Mouse (Mus musculus) heart, embryonic 12.5 days (tissue): ENCODE measurements at regions not wholly inside any gene's neighbourhood (a gene's known extent, or its start where the extent isn't known, plus 50 kb on each side); places are given as distances from the start of the nearest gene placed in this dataset.

ENCODE experiments used
- ATAC-seq: fragments of 200-750 bp; cut with Nextera tagmentation; 2 replicates; pipeline ENCODE4 v1.8.0; 2017; ENCODE audit warnings: moderate TSS enrichment, moderate library complexity; ENCODE audit not compliant: insufficient number of reproducible peaks, low FRiP score
- H3K27ac ChIP-seq: fragments of 300-500 bp; sonication (generic); 2 replicates; pipeline ENCODE4 v1.5.1; 2016; ENCODE audit warnings: mild to moderate bottlenecking, moderate library complexity; ENCODE audit not compliant: poor library complexity, severe bottlenecking
- H3K27me3 ChIP-seq: fragments of 300-500 bp; sonication (generic); replicated peaks from 2 replicates; pipeline ENCODE4 v1.6.1; 2016; ENCODE audit warnings: mild to moderate bottlenecking, moderate library complexity
- H3K36me3 ChIP-seq: fragments of 300-500 bp; sonication (generic); 2 replicates; pipeline ENCODE4 v1.6.1; 2016; ENCODE audit warnings: mild to moderate bottlenecking, moderate library complexity
- H3K4me1 ChIP-seq: fragments of 300-500 bp; sonication (generic); replicated peaks from 2 replicates; pipeline ENCODE4 v1.6.1; 2016; ENCODE audit warnings: mild to moderate bottlenecking
- H3K4me2 ChIP-seq: fragments of 300-500 bp; sonication (generic); 2 replicates; pipeline ENCODE4 v1.6.1; 2016; ENCODE audit warnings: mild to moderate bottlenecking, moderate library complexity
- H3K4me3 ChIP-seq: fragments of 300-500 bp; sonication (generic); 2 replicates; pipeline ENCODE4 v1.5.1; 2016; ENCODE audit warnings: mild to moderate bottlenecking
- H3K9ac ChIP-seq: fragments of 300-500 bp; sonication (generic); 2 replicates; pipeline ENCODE4 v1.6.1; 2016; ENCODE audit warnings: mild to moderate bottlenecking, moderate library complexity
- H3K9me3 ChIP-seq: fragments of 300-500 bp; sonication (generic); replicated peaks from 2 replicates; pipeline ENCODE4 v1.6.1; 2016; ENCODE audit warnings: mild to moderate bottlenecking, moderate library complexity
- WGBS: fragments of 180-500 bp; shearing (Covaris S2); methylation state at CpG from one replicate; pipeline ENCODE4 v1.1.7; 2016; 5-methylcytosine and 5-hydroxymethylcytosine counted together

DNA sequence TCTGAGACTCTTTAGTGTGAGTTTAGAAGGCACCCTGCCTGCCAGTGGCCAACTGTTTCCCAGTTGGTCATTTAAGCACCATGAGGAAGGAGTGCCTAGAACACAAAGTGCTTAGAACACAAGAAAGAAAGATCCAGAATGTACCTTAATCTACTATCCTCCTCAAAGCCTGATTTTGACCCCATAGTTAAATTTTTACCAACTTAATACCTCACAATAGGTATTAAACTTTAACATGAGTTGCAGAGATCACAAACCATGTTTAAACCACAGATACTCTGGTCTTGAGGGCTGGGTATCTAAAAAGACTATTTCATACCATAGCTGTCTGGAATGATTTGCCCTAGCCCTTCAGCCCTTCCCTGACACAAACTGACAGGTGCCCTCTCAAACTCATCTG is 557.6 kb downstream of the Rps29 start:
- no peak for ATAC-seq
- H3K4me1 ChIP-seq = no peaks in the 10 kb centered on the region
- H3K27me3 ChIP-seq = no peaks in the 10 kb centered on the region
- no peaks in the 10 kb centered on the region for H3K36me3 ChIP-seq
- H3K27ac ChIP-seq = no peak overlapping the region
- no peak overlapping the region for H3K4me2 ChIP-seq
- no peak overlapping the region for H3K9ac ChIP-seq
- H3K4me3 ChIP-seq = no peak overlapping the region
- H3K9me3 ChIP-seq = no peaks in the 10 kb centered on the region

DNA sequence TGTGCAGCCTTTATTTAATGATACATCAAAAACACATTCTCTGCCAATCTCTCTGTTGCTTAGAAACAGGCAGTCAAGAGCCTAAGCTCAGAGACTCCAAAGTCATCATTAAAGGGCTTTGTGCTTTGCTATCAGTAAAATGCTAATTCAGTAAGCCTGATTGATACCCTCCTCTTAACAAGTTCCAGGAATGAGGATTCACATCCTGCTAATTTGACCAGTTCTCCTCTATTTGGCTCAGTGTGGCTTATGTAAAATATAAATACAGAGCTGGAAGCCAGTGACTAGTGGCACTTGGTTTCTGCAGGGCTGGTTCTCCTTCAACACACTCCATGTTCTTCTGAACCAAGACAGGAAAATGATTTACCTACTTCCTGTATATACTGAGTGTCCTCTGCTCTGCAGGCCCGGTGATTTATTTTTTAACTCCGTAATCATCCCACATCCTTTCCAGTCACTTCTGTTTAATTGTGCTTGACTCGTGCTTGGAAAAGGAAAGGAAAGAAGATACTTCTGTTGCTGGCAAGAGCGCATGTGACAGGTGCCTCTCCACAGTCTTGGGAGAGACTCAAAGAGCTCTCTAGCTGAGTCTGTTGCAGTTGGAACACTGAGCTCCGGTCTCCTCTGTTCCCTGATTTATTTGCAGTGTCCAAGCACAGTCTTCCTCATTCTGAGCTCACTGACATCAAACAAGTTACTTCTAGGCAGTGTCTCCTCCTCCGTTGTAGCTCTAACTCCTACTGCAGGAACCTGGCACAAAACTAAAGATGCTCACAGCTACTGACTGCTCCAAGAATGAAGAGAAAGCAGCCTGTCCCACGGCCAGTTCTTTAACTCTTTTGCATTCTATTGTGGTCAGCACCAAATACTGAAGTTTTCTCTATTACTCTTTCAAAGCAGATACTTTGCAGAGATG is 559.0 kb downstream of the Rps29 start:
- Histone ChIP-seq H3K36me3 (no peaks in the 10 kb centered on the region), H3K27me3 (no peaks in the 10 kb centered on the region), H3K9me3 (no peaks in the 10 kb centered on the region), H3K4me2 (no peak overlapping the region), H3K27ac (no peak overlapping the region), H3K9ac (no peak overlapping the region), H3K4me3 (no peak overlapping the region), H3K4me1 (no peaks in the 10 kb centered on the region)
- ATAC-seq = no peak
- 62% methylated on average over 7 of the region's 7 CpGs for WGBS

DNA sequence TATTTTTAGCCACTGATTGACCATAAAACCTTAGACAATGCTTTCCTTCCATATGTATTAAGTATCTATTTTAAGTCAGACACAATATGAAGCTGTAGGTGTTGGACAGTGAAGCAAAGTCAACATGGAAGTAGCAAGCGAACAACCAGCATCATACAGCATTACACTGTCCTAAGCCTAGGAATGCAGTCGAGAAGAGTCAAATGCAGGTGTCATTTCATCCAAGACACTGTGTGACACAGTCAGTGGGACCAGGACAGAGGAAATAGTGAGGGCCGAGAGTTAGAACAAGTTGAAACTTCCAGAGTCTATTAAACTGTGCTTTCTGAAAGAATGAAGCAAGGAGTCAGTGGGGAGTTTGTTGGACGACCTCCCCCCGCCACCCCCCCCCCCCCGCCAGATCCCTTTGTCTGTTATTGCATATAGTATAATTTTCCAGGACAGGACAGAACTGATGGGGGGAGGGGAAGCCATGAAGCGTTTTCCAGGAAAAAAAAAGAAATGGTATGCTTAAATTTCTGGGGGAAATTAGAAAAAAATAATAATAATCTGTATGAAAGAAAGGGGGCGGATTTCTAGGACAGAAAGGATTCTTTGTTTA is 559.9 kb downstream of the Rps29 start:
- Histone ChIP-seq H3K9ac (no peak overlapping the region), H3K4me1 (no peaks in the 10 kb centered on the region), H3K9me3 (no peaks in the 10 kb centered on the region), H3K36me3 (no peaks in the 10 kb centered on the region), H3K4me3 (no peak overlapping the region), H3K27ac (no peak overlapping the region), H3K4me2 (no peak overlapping the region), H3K27me3 (no peaks in the 10 kb centered on the region)
- 76% methylated on average over 8 of the region's 8 CpGs for WGBS
- no peak for ATAC-seq

DNA sequence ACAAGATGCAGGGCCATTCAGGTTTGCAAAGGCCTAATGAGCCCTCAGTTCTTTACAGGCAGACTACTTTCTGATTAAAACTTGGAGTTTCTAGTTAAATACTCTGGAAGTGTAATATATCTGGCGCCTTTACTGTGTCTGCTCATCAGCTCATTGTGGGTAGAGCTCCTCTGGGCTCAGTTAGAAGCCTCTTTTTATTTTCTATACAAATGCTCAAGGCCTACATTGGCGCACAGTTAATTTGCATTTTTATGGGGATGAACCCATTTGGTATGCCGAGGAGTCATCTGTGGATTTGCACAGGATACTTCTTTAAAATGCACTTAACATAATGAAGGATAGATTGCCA is 573.5 kb downstream of the Rps29 start:
- H3K9ac ChIP-seq = no peak overlapping the region
- no peak overlapping the region for H3K4me3 ChIP-seq
- peak overlapping the region; percentile 54 for H3K27ac ChIP-seq
- ATAC-seq = no peak
- H3K36me3 ChIP-seq = no peaks in the 10 kb centered on the region
- no peaks in the 10 kb centered on the region for H3K27me3 ChIP-seq
- 85% methylated on average over 3 of the region's 3 CpGs for WGBS
- no peak overlapping the region for H3K4me2 ChIP-seq
- H3K9me3 ChIP-seq = no peaks in the 10 kb centered on the region
- H3K4me1 ChIP-seq = peaks cover 14% of the 10 kb centered on the region

DNA sequence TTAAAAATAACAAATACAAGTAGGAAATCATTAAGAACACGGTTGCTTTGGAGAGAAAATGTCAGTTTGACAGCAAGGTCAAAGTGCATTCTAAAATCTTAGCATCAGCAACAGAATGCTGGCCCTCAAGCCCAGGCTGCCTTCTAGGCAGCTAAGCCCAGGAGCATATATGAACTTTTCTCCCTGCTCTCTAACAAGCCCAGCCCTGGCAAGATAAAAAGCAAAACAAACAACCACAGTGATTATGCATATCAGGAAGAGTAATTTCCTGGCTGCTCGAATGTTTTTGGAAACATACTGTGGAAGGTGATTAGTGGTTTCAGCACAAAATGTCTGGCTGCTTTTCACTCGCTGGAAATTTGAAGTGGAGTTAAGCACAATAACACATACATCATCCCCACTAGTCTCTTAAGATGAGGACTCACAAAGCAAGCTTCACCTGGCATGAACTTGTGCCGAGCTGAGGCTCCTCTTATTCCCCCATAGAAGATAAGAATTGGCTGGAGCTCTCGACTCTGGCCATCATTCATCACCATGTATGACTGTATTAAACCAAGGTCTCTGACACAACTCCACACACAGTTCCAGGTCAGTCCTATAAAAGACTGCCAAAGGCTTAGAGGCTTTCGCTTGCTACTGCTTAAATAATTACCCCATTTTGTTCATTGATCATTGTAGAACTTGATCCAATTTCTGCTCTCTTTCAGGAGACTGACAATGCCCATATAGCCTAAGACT is 574.0 kb downstream of the Rps29 start:
- ATAC-seq = peak; percentile 51; the same call in 1 of the 2 replicates

DNA sequence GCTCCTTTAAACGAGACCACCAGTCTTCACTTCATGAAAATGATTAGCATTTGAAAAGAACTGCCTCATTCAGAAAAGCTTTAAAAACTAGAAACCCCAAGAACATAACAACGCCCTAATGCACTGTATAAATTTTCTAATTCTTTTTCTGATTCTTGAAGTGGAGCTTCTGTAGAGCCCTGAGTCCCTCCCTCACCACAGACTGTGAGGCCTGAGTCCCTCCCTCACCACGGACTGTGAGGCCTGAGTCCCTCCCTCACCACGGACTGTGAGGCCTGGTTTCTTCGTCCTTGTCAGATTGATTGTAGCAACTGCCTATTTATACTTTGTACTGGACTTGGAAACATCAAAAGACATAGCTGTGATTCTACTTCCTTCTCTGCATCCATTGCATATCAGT is 579.1 kb downstream of the Rps29 start:
- H3K27me3 ChIP-seq = no peaks in the 10 kb centered on the region
- no peaks in the 10 kb centered on the region for H3K36me3 ChIP-seq
- no peak overlapping the region for H3K9ac ChIP-seq
- H3K9me3 ChIP-seq = no peaks in the 10 kb centered on the region
- H3K27ac ChIP-seq = no peak overlapping the region
- no peak overlapping the region for H3K4me2 ChIP-seq
- ATAC-seq = no peak
- WGBS = 54% methylated on average over 5 of the region's 5 CpGs
- H3K4me1 ChIP-seq = peaks cover 8% of the 10 kb centered on the region
- no peak overlapping the region for H3K4me3 ChIP-seq

More for the DNA sequence above, 574.0 kb downstream of the Rps29 start:
- H3K9ac ChIP-seq = no peak overlapping the region
- WGBS = 24% methylated on average over 6 of the region's 6 CpGs
- H3K9me3 ChIP-seq = no peaks in the 10 kb centered on the region
- peak overlapping the region; percentile 54 for H3K27ac ChIP-seq
- H3K27me3 ChIP-seq = no peaks in the 10 kb centered on the region
- H3K4me3 ChIP-seq = no peak overlapping the region
- peaks cover 14% of the 10 kb centered on the region for H3K4me1 ChIP-seq
- no peak overlapping the region for H3K4me2 ChIP-seq
- H3K36me3 ChIP-seq = no peaks in the 10 kb centered on the region

DNA sequence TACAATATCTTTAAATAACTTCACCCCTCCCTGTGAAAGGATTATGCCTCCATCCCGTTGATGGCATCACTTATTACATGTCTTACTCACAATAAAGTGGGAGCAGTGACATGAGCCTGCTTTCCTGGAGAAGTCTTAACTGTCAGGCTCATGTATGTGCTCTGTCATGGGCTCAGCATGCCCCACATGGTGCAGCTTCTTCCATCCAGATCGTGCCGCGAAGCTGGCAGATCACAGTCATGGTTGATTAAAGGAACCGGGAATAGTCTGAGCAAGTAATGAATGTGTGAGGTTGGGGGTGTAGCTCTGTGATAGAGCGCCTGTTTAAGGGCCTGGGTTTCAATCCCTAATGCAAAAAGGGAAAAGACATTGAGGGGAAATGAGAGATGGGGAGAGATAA is 581.5 kb downstream of the Rps29 start:
- Histone ChIP-seq H3K4me3 (no peak overlapping the region), H3K27ac (no peak overlapping the region), H3K9ac (no peak overlapping the region), H3K36me3 (no peaks in the 10 kb centered on the region), H3K9me3 (no peaks in the 10 kb centered on the region), H3K4me1 (no peaks in the 10 kb centered on the region), H3K27me3 (no peaks in the 10 kb centered on the region), H3K4me2 (no peak overlapping the region)
- WGBS = 78% methylated on average over 6 of the region's 6 CpGs
- ATAC-seq = no peak

DNA sequence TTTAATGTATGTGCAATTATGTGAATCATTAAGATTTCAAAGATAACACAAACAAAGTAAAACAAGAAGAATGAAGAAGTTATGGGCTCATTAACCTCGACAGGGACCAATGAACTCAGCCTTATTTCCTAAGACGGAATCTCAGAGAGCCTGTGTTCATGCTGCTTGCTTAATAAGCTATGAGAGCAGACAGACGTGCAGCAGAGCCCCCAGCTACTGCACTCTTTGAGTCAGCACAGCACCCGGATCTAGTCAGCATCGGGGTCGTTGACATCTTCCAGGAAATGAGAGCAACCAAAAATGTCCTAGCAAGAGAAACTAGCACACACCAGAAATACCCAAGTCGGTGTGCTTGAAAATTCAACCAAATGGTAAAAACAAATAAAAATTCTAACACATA is 582.1 kb downstream of the Rps29 start:
- H3K4me1 ChIP-seq = no peaks in the 10 kb centered on the region
- H3K27ac ChIP-seq = no peak overlapping the region
- no peak overlapping the region for H3K4me3 ChIP-seq
- no peak for ATAC-seq
- H3K36me3 ChIP-seq = no peaks in the 10 kb centered on the region
- no peaks in the 10 kb centered on the region for H3K27me3 ChIP-seq
- H3K9ac ChIP-seq = no peak overlapping the region
- H3K4me2 ChIP-seq = no peak overlapping the region
- 49% methylated on average over 7 of the region's 7 CpGs for WGBS
- H3K9me3 ChIP-seq = no peaks in the 10 kb centered on the region

DNA sequence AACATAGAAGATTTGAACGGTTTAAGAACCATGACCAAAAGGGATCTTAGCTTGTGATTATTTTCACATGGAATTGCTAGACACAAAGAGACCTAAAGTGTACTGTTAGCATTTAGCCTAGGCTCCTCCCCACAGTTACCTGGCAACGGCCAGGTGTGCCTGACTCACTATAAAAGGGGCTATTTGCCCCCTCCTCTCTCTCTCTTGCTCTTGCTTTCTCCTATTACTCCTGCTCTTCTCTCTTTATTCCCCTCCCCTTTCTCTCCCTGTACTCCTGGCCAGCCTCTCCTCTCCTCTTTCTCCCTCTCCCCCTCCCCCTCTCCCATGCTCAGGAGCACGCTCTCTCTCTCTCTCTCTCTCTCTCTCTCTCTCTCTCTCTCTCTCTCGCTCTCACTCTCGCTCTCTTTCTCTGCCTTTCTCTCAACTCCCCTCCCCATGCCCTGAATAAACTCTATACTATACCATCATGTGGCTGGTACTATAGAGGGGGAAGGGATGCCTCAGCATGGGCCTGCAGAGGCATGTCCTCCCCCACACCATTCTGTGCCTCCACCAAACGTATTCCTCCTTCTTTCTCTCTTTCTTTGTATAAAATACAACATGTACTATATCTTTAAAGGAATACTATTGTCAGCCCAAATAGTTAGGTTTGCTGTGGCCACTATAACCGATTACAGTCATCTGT is 603.9 kb downstream of the Rps29 start:
- no peak for ATAC-seq

DNA sequence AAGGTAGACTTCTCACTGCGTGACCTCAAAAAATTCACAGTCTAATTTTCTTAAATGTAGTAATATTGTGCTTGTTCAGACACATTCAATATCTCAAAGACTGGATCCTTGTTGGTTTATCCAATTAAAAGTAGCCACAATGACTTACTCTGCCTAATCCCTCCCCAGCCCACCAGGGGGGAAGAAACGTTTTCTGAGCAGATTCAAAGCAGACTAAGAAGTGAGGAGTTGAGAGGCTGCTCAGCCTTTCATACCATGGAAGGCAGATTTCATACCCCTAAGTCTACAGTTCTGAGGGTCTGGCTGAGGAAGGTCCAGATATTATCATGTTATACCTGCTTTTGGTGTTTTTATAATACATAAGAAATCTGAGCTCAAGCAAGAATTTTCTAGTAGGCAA is 604.7 kb downstream of the Rps29 start:
- H3K36me3 ChIP-seq = no peaks in the 10 kb centered on the region
- no peak for ATAC-seq
- no peak overlapping the region for H3K4me2 ChIP-seq
- H3K27me3 ChIP-seq = no peaks in the 10 kb centered on the region
- WGBS = 46% methylated on average over 2 of the region's 2 CpGs
- H3K27ac ChIP-seq = no peak overlapping the region
- H3K9ac ChIP-seq = no peak overlapping the region
- H3K4me3 ChIP-seq = no peak overlapping the region
- peaks cover 2% of the 10 kb centered on the region; the same call in 1 of the 2 replicates for H3K9me3 ChIP-seq
- no peaks in the 10 kb centered on the region for H3K4me1 ChIP-seq

More for the DNA sequence above, 603.9 kb downstream of the Rps29 start:
- Histone ChIP-seq H3K27ac (no peak overlapping the region), H3K9me3 (peaks cover 2% of the 10 kb centered on the region; the same call in 1 of the 2 replicates), H3K4me1 (no peaks in the 10 kb centered on the region), H3K36me3 (no peaks in the 10 kb centered on the region), H3K4me3 (no peak overlapping the region), H3K9ac (no peak overlapping the region), H3K4me2 (no peak overlapping the region), H3K27me3 (no peaks in the 10 kb centered on the region)
- WGBS = 66% methylated on average over 7 of the region's 7 CpGs

DNA sequence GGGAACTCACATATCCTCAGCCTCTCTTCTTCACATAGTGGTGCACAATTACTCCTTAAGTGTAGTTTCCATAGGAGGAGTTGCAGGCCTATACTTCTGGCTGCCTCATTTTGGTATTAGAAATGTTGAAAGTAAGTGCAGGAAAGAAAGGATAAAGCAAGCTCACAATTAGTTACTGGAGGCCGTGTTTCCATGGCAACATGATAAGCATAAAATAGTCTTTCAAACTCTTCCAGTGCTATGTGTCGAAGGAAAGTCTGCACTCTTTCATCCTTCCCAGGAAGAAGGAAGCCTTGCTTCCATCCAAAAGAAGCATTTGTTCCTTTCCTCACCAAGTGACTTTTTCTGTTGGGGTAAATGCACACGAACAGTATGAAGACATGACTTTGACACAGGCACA is 617.2 kb downstream of the Rps29 start:
- H3K9me3 ChIP-seq = no peaks in the 10 kb centered on the region
- WGBS = 33% methylated on average over 3 of the region's 3 CpGs
- no peak for ATAC-seq
- H3K4me1 ChIP-seq = no peaks in the 10 kb centered on the region
- no peak overlapping the region for H3K4me3 ChIP-seq
- no peak overlapping the region for H3K4me2 ChIP-seq
- no peak overlapping the region for H3K9ac ChIP-seq
- no peak overlapping the region for H3K27ac ChIP-seq
- no peaks in the 10 kb centered on the region for H3K36me3 ChIP-seq
- no peaks in the 10 kb centered on the region for H3K27me3 ChIP-seq
